Mouse (Mus musculus): ENCODE results near the gene Klc2.

- no peak for TF ChIP-seq CTCF (IDR thresholded peaks at IDR 0.05 in 2 of 3, conservative IDR thresholded peaks at IDR 0.05 in 1 of 3; ENCODE audit: control insufficient read depth in 1 of 3, insufficient read depth in 1 of 3, low read depth in 2 of 3, low read length in 3 of 3, poor library complexity in 1 of 3, severe bottlenecking in 1 of 3)
- no peak for TF ChIP-seq POLR2A (IDR thresholded peaks at IDR 0.05; ENCODE audit: control insufficient read depth in 1 of 2, insufficient read depth in 1 of 2, low read depth in 1 of 2, low read length in 2 of 2, poor library complexity in 1 of 2)
- no peak for TF ChIP-seq USF1 (IDR thresholded peaks at IDR 0.05; ENCODE audit: low read depth, low read length)
- no peak for TF ChIP-seq TBP (IDR thresholded peaks at IDR 0.05; ENCODE audit: low read depth, low read length)
- TF ChIP-seq CHD2 (IDR thresholded peaks at IDR 0.05; ENCODE audit: low read length): no peak
- no peak for TF ChIP-seq ELF1 (IDR thresholded peaks at IDR 0.05; ENCODE audit: low read depth, low read length)
- no peak for TF ChIP-seq GATA1 (IDR thresholded peaks at IDR 0.05; ENCODE audit: low read depth, low read length)
- TF ChIP-seq USF2 (IDR thresholded peaks at IDR 0.05; ENCODE audit: borderline replicate concordance in 1 of 2, insufficient read depth in 1 of 2, low read depth in 1 of 2, low read length in 2 of 2): no peak
- TF ChIP-seq MYC (IDR thresholded peaks at IDR 0.05; ENCODE audit: low read depth, low read length): no peak
- TF ChIP-seq E2F4 (IDR thresholded peaks at IDR 0.05; ENCODE audit: borderline replicate concordance, low read depth, low read length): no peak
Observed at GRCm38 (mm10) chr19:5062041-5062440, 56.3 kb downstream of the Klc2 start.

Measured in MEL (cell line).